Mouse (Mus musculus): ENCODE data around the gene Olfr392.

DNA sequence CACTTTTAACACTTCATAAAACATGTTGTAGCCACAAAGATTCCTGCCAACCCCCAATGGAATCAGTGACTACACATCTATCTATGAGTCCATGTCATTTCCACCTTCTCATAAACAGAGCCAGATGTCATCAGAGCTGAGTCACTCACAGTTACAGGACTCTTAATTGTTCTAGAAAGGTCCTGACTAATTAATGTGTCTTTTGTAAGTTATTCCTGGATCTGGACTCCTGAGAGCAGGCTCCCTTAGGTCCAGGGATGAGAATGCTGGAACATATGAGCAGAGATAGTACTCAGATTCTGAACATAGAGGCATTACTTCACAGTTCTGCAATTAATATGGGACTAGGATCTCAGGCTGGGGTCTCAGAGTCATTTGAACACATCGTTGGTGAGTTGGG lies 34.2 kb downstream of the Olfr392 start, which contains the start of gene Olfr390:
- TF ChIP-seq POLR2A (IDR thresholded peaks at IDR 0.05; ENCODE audit: borderline replicate concordance, extremely low read depth, low read depth, low read length) (no peak), CTCF (IDR thresholded peaks at IDR 0.05; ENCODE audit: insufficient read depth, low read length) (no peak)
